Mouse (Mus musculus) brown adipose tissue, adult 24 weeks (tissue): ENCODE results near the gene Dhx30. TPM values are rescaled to one million over a fixed set of nuclear protein-coding genes. Genes with fewer than 3 reads are reported as not detected.

Experiments
- H3K27ac ChIP-seq: fragments of 200-500 bp; replicated peaks from 2 replicates; pipeline ENCODE4 v1.5.1; 2012; ENCODE audit warnings: low read depth, mild to moderate bottlenecking, low read length
- H3K4me1 ChIP-seq: fragments of 200-500 bp; 2 replicates; pipeline ENCODE4 v1.6.1; 2012; ENCODE audit warnings: low read length, mixed read lengths; ENCODE audit not compliant: control insufficient read depth, insufficient read depth, insufficient read length
- H3K4me3 ChIP-seq: fragments of 200-500 bp; 2 replicates; pipeline ENCODE4 v1.5.1; 2012; ENCODE audit warnings: low read depth, mild to moderate bottlenecking, low read length, moderate library complexity; ENCODE audit not compliant: insufficient read depth
- polyA plus RNA-seq: library from polyadenylated mRNA; stranded (reverse); fragments of >200 nt; gene quantifications from 2 replicates; pipeline ENCODE4 v1.2.4, GENCODE M21; 2012; ENCODE audit not compliant: missing spikeins, insufficient read depth, insufficient read length

Dhx30 gene
- polyA plus RNA-seq, 1 experiment = 32.4 TPM

- Histone ChIP-seq H3K4me3 (no peak overlapping the region), H3K27ac (no peak overlapping the region), H3K4me1 (peaks cover 3% of the 10 kb centered on the region)
Measured at GRCm38 (mm10) chr9:110068745-110069144, 48.9 kb downstream of the Dhx30 start.

GRCm38 (mm10) chr9:110064641-110065040, 53.0 kb downstream of the Dhx30 start:
- Histone ChIP-seq H3K4me1 (no peaks in the 10 kb centered on the region; the same call in 1 of the 2 replicates), H3K27ac (no peak overlapping the region), H3K4me3 (no peak overlapping the region)

- H3K27ac ChIP-seq = no peak overlapping the region
Measured at GRCm38 (mm10) chr9:110062861-110063260, 54.8 kb downstream of the Dhx30 start.

GRCm38 (mm10) chr9:110062405-110062804, 55.2 kb downstream of the Dhx30 start:
- Histone ChIP-seq H3K4me1 (peaks cover 2% of the 10 kb centered on the region), H3K27ac (no peak overlapping the region), H3K4me3 (no peak overlapping the region)

More at GRCm38 (mm10) chr9:110062861-110063260, 54.8 kb downstream of the Dhx30 start:
- H3K4me3 ChIP-seq = no peak overlapping the region
- peaks cover 2% of the 10 kb centered on the region for H3K4me1 ChIP-seq

- Histone ChIP-seq H3K27ac (no peak overlapping the region), H3K4me3 (no peak overlapping the region), H3K4me1 (peaks cover 2% of the 10 kb centered on the region)
Measured at GRCm38 (mm10) chr9:110060761-110061160, 56.9 kb downstream of the Dhx30 start.

- no peak overlapping the region for H3K27ac ChIP-seq
Measured at GRCm38 (mm10) chr9:110057200-110057599, 60.4 kb downstream of the Dhx30 start.

GRCm38 (mm10) chr9:110054781-110055180, 62.8 kb downstream of the Dhx30 start:
- Histone ChIP-seq H3K27ac (no peak overlapping the region), H3K4me1 (peaks cover 2% of the 10 kb centered on the region), H3K4me3 (no peak overlapping the region)

More at GRCm38 (mm10) chr9:110057200-110057599, 60.4 kb downstream of the Dhx30 start:
- peaks cover 2% of the 10 kb centered on the region for H3K4me1 ChIP-seq
- no peak overlapping the region for H3K4me3 ChIP-seq

- Histone ChIP-seq H3K4me3 (no peak overlapping the region), H3K27ac (no peak overlapping the region), H3K4me1 (peaks cover 2% of the 10 kb centered on the region)
Measured at GRCm38 (mm10) chr9:110054080-110054421, 63.6 kb downstream of the Dhx30 start.

- Histone ChIP-seq H3K27ac (no peak overlapping the region), H3K4me3 (no peak overlapping the region), H3K4me1 (no peaks in the 10 kb centered on the region; the same call in 1 of the 2 replicates)
Measured at GRCm38 (mm10) chr9:110053305-110054079, 64.1 kb downstream of the Dhx30 start.

- H3K4me1 ChIP-seq = no peaks in the 10 kb centered on the region; the same call in 1 of the 2 replicates
- no peak overlapping the region for H3K27ac ChIP-seq
Measured at GRCm38 (mm10) chr9:110052951-110053304, 64.7 kb downstream of the Dhx30 start.

GRCm38 (mm10) chr9:110051869-110052661, 65.6 kb downstream of the Dhx30 start:
- Histone ChIP-seq H3K4me3 (no peak overlapping the region), H3K4me1 (no peaks in the 10 kb centered on the region; the same call in 1 of the 2 replicates), H3K27ac (no peak overlapping the region)

More at GRCm38 (mm10) chr9:110052951-110053304, 64.7 kb downstream of the Dhx30 start:
- H3K4me3 ChIP-seq = no peak overlapping the region

GRCm38 (mm10) chr9:110051184-110051583, 66.4 kb downstream of the Dhx30 start:
- H3K4me1 ChIP-seq = no peaks in the 10 kb centered on the region; the same call in 1 of the 2 replicates
- no peak overlapping the region for H3K27ac ChIP-seq
- no peak overlapping the region for H3K4me3 ChIP-seq

GRCm38 (mm10) chr9:110047857-110048256, 69.8 kb downstream of the Dhx30 start:
- Histone ChIP-seq H3K27ac (no peak overlapping the region), H3K4me1 (no peaks in the 10 kb centered on the region; the same call in 1 of the 2 replicates), H3K4me3 (no peak overlapping the region)

GRCm38 (mm10) chr9:110047260-110047659, 70.4 kb downstream of the Dhx30 start:
- Histone ChIP-seq H3K4me1 (no peaks in the 10 kb centered on the region), H3K27ac (no peak overlapping the region)

GRCm38 (mm10) chr9:110045763-110046377, 71.8 kb downstream of the Dhx30 start:
- H3K4me1 ChIP-seq = peaks cover 3% of the 10 kb centered on the region; the same call in 1 of the 2 replicates
- no peak overlapping the region for H3K4me3 ChIP-seq
- no peak overlapping the region for H3K27ac ChIP-seq

More at GRCm38 (mm10) chr9:110047260-110047659, 70.4 kb downstream of the Dhx30 start:
- no peak overlapping the region for H3K4me3 ChIP-seq
